Mouse (Mus musculus) ES-E14 (cell line): ENCODE measurements around the gene Asb11.

Experiments used
- MAFK ChIP-seq: IDR thresholded peaks from 2 replicates; pipeline ENCODE4 v1.6.1; 2014; ENCODE audit warnings: mild to moderate bottlenecking, low read depth, low read length, inconsistent platforms; ENCODE audit not compliant: insufficient read depth
- ZC3H11A ChIP-seq: IDR thresholded peaks from 2 replicates; pipeline ENCODE4 v1.6.1; 2012; ENCODE audit warnings: low read depth, mild to moderate bottlenecking, inconsistent platforms, low read length, borderline replicate concordance
- ZNF384 ChIP-seq: IDR thresholded peaks from 2 replicates; pipeline ENCODE4 v1.6.1; 2012; ENCODE audit warnings: low read depth, low read length, inconsistent platforms

GRCm38 (mm10) chrX:164432682-164433081, 4.1 kb upstream of the Asb11 start:
- TF ChIP-seq ZNF384 (no peak), MAFK (no peak), ZC3H11A (no peak)
